In the genomic region with DNA sequence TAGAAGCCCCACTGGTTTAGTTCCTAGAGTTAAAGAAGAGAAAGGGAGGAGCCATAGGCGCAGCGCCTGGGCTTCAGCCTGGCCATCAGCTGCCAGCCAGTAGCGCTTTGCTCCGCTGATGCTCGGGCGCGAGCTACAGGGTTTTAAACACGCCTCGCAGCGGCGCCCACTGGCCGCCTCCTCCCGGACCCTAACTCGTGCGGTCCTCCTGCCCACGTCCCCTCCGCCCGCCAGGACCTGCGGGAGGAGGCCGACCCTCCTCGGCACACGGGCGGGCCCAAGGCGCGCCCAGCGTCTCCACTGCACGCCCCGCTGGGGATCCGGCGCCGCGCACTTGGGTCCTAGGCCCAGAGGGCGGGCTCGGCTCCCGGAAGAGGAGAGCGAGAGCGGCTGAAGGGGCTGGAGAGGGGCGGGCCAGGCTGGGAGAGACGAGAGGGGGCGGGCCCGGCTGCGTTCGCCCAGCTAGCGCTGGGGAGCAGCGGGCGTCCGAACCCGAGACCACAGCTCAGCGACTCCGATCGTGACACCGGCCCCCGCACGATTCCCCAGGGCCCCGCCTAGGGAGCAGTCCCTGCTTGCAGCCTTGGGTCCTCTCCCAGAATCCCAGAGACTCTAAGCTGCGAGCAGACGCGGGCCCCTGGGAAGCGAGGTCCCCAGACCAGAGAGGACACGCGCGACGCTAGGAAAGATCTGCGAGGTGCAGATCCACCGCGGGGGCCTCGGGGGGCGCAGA, we compare ENCODE assay signal across 7 mouse cellular contexts. TPM values are rescaled to one million over a fixed set of nuclear protein-coding genes. Genes with fewer than 3 reads are reported as not detected.
DNase-seq lines count a peak whose midpoint lies in the region; ATAC-seq and TF ChIP-seq lines count a peak whose summit lies in the region.

Gene Ephb6, plus strand, starts transcription at position 422 of the 733 bp plus-strand sequence.

- no peaks in the 10 kb centered on the region for H3K36me3 ChIP-seq in intestine, embryonic 14.5 days (ENCODE audit: control insufficient read depth, insufficient read depth, low read length)
- H3K36me3 ChIP-seq in limb, embryonic 12.5 days, result no peaks in the 10 kb centered on the region
- H3K36me3 ChIP-seq in midbrain, embryonic 13.5 days, result no peaks in the 10 kb centered on the region

- WGBS in intestine, embryonic 14.5 days, result under 1% methylated on average over 68 of the region's 68 CpGs
- WGBS in limb, embryonic 12.5 days, result under 1% methylated on average over 65 of the region's 68 CpGs
- under 1% methylated on average over 67 of the region's 68 CpGs for WGBS in midbrain, embryonic 13.5 days

- peak; percentile 96 for ATAC-seq in intestine, embryonic 14.5 days (replicated peaks; ENCODE audit: low FRiP score, low TSS enrichment, low read depth)
- ATAC-seq in limb, embryonic 12.5 days (ENCODE audit: insufficient number of reproducible peaks, insufficient read depth, low FRiP score, low TSS enrichment, low read depth), result peak; percentile 93
- ATAC-seq in midbrain, embryonic 13.5 days, result peak; percentile 95

- H3K9ac ChIP-seq in intestine, embryonic 14.5 days (ENCODE audit: low read length), result peak within 1 kb of the TSS; percentile 71
- peak within 1 kb of the TSS; percentile 84 for H3K9ac ChIP-seq in limb, embryonic 12.5 days (replicated peaks)
- H3K9ac ChIP-seq in midbrain, embryonic 13.5 days (replicated peaks), result peak within 1 kb of the TSS; percentile 92

- no peaks in the 10 kb centered on the region for H3K27me3 ChIP-seq in intestine, embryonic 14.5 days (replicated peaks; ENCODE audit: control insufficient read depth, insufficient read depth, low read length)
- peaks cover 2% of the 10 kb centered on the region; the same call in 1 of the 2 replicates for H3K27me3 ChIP-seq in limb, embryonic 12.5 days
- H3K27me3 ChIP-seq in midbrain, embryonic 13.5 days, result no peaks in the 10 kb centered on the region

- H3K4me2 ChIP-seq in intestine, embryonic 14.5 days (ENCODE audit: low read length), result peak within 1 kb of the TSS; percentile 88
- H3K4me2 ChIP-seq in limb, embryonic 12.5 days, result peak within 1 kb of the TSS; percentile 82
- peak within 1 kb of the TSS; percentile 64 for H3K4me2 ChIP-seq in midbrain, embryonic 13.5 days (replicated peaks)

- H3K4me1 ChIP-seq in cortical plate, adult 2 months (ENCODE audit: control insufficient read depth, insufficient read depth, low read length), result peaks cover 2% of the 10 kb centered on the region; the same call in 1 of the 2 replicates
- H3K4me1 ChIP-seq in intestine, embryonic 14.5 days (replicated peaks; ENCODE audit: control insufficient read depth, insufficient read depth, low read length), result no peaks in the 10 kb centered on the region
- H3K4me1 ChIP-seq in limb, embryonic 12.5 days (replicated peaks), result peaks cover 9% of the 10 kb centered on the region
- peaks cover 35% of the 10 kb centered on the region for H3K4me1 ChIP-seq in midbrain, embryonic 13.5 days (replicated peaks)

- H3K27ac ChIP-seq in cortical plate, adult 2 months (ENCODE audit: insufficient read depth, low read length), result peak within 1 kb of the TSS; percentile 92
- H3K27ac ChIP-seq in intestine, embryonic 14.5 days (ENCODE audit: low read depth), result peak within 1 kb of the TSS; percentile 83
- H3K27ac ChIP-seq in limb, embryonic 12.5 days, result peak within 1 kb of the TSS; percentile 95
- peak within 1 kb of the TSS; percentile 95 for H3K27ac ChIP-seq in midbrain, embryonic 13.5 days

- peak; percentile 92 for DNase-seq in ZHBTc4 (ENCODE audit: low read depth, low spot score)
- peak; percentile 47 to 78 for DNase-seq in gastrocnemius, postnatal 4 days (ENCODE audit: low spot score in 2 of 2)
- DNase-seq in intestine, embryonic 14.5 days (ENCODE audit: low spot score), result peak; percentile 89
- DNase-seq in spleen, adult 12 weeks (ENCODE audit: low spot score), result peak; percentile 21

- TF ChIP-seq POLR2A in cortical plate, adult 2 months (IDR thresholded peaks at IDR 0.05; ENCODE audit: extremely low read depth, insufficient read depth, low read length), result peak; percentile 45; the same call in 1 of the 2 replicates

- no peak for TF ChIP-seq CTCF in cortical plate, adult 2 months (IDR thresholded peaks at IDR 0.05; ENCODE audit: extremely low read depth, insufficient read depth, low read length)

- peak within 1 kb of the TSS; percentile 66 for H3K4me3 ChIP-seq in cortical plate, adult 2 months (ENCODE audit: insufficient read depth, low read length)
- peak within 1 kb of the TSS; percentile 64 for H3K4me3 ChIP-seq in intestine, embryonic 14.5 days (ENCODE audit: low read depth, low read length)
- H3K4me3 ChIP-seq in limb, embryonic 12.5 days (replicated peaks), result peak within 1 kb of the TSS; percentile 71
- peak within 1 kb of the TSS; percentile 77 for H3K4me3 ChIP-seq in midbrain, embryonic 13.5 days (replicated peaks)

- H3K9me3 ChIP-seq in intestine, embryonic 14.5 days (ENCODE audit: control insufficient read depth, low read length), result no peaks in the 10 kb centered on the region
- no peaks in the 10 kb centered on the region for H3K9me3 ChIP-seq in limb, embryonic 12.5 days
- no peaks in the 10 kb centered on the region for H3K9me3 ChIP-seq in midbrain, embryonic 13.5 days

RNA-seq across cellular contexts. Expression of gene Ephb6, which starts in this region (rescaled TPM):
- polyA plus RNA-seq in cortical plate, adult 2 months (2012; rRNA removed), result 135 and 140 TPM in 2 replicates
- total RNA-seq in gastrocnemius, postnatal 4 days (2021), result 1 to 10 TPM; 5.1 to 5.8 TPM
- 7.3 and 8.6 TPM in 2 replicates for polyA plus RNA-seq in intestine, embryonic 14.5 days (2014; fragmentation: Nextera tagmentation; extraction: Ambion mirVana)
- 20.2 and 26.2 TPM in 2 replicates for polyA plus RNA-seq in limb, embryonic 12.5 days (2016; fragmentation: Nextera tagmentation; extraction: Ambion mirVana)
- 26.6 and 31.2 TPM in 2 replicates for polyA plus RNA-seq in midbrain, embryonic 13.5 days (2015; fragmentation: Nextera tagmentation; extraction: Ambion mirVana)

Comparison
In these comparisons a context has a peak if more than half of its experiments do, and no peak if none do; other contexts are left out.
1. Peak in every context shown above with its lines: DNase-seq, ATAC-seq, H3K4me3 ChIP-seq and H3K27ac ChIP-seq.
2. DNase-seq: peak in every context shown above with its lines; median percentile 92 in ZHBTc4; 89 in intestine, embryonic 14.5 days; 62 in gastrocnemius, postnatal 4 days; 21 in spleen, adult 12 weeks.